Mouse (Mus musculus) lung, postnatal 0 days (tissue): ENCODE measurements around the gene Prkg1.

Experiments
- CTCF ChIP-seq: IDR thresholded peaks from 2 replicates; pipeline ENCODE4 v1.5.1; 2016; ENCODE audit warnings: antibody characterized with exemption, mild to moderate bottlenecking
- EP300 ChIP-seq: IDR thresholded peaks from 2 replicates; pipeline ENCODE4 v1.6.1; 2016; ENCODE audit warnings: antibody characterized with exemption, mild to moderate bottlenecking, control low read depth

DNA sequence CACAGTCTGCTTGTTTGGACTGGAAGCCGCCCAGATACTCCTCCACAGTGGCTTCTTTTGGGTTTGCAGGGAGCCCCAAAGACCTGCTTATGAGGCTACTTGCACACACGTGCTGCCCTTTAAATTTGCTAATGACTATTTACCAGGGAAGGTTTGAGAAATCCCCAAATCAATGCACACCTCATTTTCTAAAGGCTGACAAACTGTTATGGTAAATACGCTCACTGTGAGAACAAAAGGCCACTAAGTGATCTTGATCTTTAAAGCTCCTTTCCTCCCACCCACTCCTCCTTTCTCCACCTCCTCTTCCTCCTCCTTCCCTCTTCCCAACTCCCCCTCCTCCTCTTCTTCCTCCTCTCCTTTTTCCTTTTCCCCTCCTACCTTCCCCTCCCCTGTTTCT lies 658.8 kb downstream of the Prkg1 start:
- TF ChIP-seq CTCF = no peak
- TF ChIP-seq EP300 = no peak
